Mouse (Mus musculus) right cerebral cortex, postnatal 14 days (tissue): ENCODE measurements around the gene Ccz1.

Experiments used
- DNase-seq: peaks from one replicate; pipeline ENCODE4 v3.0.0; 2022

The Ccz1 gene

GRCm38 (mm10) chr5:143993260-143993659 is 21.4 kb downstream of the Ccz1 start:
- no peak for DNase-seq

DNA sequence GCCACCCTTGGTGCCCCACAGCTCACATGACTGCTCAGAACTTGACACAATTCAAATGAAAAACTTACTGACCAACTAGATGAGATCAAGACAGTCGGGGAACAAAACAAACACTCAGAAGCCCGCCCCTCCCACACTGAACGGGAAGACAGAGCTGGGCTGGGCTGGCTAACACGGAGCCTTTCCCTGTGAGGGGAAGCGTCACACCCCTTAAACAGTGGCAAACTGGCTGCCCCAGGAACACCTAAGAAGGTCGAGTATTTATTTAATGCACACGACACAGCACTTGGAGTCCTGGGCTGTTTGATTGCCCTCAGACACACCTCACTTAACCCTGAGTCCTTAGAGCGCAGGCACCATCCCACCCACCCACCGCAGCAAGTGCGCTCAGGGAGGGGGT is 22.0 kb downstream of the Ccz1 start:
- DNase-seq: no peak

- DNase-seq: no peak
Measured at GRCm38 (mm10) chr5:143990086-143990485, 24.6 kb downstream of the Ccz1 start.

DNA sequence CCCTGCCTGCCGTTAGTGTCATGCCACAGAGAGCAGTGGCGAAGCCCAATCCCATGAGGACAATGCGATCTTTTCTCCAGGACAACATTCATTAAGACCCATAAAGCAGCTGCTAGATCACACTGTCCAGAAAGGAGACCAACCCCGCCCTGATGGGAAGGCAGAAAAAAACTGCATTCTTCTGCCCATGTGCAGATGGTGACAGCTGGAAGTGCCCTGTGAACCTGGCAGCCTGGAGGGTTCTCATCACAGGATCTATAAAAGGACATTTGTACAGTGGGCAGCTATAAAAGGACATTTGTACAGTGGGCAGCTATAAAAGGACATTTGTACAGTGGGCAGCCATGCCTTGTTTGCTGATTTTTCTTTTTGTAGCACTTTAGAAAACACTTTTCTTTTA is 25.6 kb downstream of the Ccz1 start:
- no peak for DNase-seq

GRCm38 (mm10) chr5:143987596-143987995 is 27.1 kb downstream of the Ccz1 start:
- no peak for DNase-seq

DNA sequence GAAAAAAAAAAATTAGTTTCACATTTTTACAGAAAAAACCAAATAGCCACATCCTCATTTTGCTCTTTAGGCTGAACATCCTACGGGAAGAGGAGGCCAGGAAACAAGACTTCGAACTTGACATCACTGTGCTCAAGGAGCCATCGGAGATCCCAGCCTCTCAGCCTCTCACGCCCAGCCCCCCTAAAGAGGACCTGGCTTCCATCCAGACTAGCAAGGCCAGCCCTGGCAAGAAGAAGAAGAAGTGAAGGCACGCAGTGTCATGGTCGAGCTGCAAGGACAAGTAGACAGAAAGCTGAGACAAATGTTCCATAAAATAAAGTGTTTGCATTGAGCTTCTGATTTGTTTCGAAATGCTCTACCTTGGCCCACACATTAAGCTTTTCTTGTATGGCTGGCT is 29.3 kb downstream of the Ccz1 start:
- DNase-seq: no peak

DNA sequence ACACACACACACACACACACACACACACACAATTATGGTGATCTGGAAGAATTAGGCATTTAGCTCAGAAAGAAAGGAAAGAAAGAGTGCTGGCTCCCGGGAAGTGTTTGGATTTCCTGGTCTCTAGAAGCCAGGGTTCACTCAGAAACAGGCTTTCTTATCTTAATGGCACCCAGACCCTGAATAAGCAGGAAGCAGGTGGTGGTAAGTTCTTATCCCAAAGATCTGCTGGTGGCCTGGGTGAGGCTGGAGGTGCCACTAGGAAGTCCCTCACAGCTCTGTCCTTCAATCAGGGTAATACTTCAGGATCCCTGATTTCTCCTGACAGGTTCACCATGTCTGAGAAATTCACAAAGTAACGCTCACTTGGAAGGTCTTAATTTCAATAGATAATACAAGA is 32.3 kb downstream of the Ccz1 start:
- DNase-seq: no peak

DNA sequence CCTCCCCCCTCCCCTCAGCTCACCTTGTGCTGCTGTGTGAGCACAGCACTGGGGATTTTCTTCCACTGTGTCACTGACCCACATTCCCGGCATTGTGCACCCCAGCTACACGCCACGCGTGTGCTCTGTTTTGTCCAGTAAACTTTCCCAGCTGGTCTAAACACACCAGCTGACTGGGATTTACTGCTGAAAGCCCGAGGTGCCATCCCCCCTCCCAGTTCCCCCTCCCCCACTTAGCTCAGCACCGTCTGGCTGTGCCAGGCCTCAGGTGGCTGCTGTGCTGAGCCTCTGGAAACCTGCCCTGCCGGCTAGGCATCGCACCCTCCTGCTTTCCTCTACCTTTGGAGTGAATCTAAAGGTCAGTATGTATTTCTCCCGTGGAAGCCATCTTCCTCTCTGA is 33.8 kb downstream of the Ccz1 start:
- no peak for DNase-seq

GRCm38 (mm10) chr5:143976726-143977431 is 37.8 kb downstream of the Ccz1 start:
- DNase-seq: no peak

DNA sequence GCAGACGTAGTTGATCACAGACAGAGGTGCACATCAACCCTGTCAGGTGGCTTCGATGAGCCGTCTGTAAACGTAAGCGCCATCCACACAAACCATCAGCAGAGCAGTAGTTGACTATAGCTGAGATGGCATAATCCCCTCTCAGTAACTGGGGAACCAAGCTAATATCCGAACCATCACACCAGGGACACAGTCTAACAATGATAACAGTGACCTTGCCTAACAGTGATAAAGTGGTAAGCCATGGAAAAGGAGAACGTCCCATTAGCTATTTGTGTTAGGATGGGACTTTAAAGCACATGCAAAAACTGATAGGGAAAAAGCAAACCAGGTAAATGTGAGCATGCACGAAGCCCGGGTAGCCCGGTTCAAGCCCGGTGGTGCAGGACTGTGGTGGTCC is 38.4 kb downstream of the Ccz1 start:
- no peak for DNase-seq

DNA sequence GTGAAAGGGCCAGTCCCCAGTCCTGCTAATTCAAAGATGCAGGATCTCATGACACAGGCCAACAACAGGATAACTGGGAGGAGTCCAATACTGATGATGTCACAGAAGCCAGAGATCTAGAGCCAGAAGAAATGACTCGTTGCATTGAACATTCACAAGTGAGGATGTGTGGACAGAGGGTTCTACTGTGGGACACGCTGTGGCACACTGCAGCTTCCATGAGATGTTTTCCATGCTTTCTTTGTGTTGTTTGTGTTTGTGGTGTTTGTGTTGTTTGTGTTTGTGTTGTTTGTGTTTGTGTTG is 39.1 kb downstream of the Ccz1 start:
- DNase-seq: no peak

DNA sequence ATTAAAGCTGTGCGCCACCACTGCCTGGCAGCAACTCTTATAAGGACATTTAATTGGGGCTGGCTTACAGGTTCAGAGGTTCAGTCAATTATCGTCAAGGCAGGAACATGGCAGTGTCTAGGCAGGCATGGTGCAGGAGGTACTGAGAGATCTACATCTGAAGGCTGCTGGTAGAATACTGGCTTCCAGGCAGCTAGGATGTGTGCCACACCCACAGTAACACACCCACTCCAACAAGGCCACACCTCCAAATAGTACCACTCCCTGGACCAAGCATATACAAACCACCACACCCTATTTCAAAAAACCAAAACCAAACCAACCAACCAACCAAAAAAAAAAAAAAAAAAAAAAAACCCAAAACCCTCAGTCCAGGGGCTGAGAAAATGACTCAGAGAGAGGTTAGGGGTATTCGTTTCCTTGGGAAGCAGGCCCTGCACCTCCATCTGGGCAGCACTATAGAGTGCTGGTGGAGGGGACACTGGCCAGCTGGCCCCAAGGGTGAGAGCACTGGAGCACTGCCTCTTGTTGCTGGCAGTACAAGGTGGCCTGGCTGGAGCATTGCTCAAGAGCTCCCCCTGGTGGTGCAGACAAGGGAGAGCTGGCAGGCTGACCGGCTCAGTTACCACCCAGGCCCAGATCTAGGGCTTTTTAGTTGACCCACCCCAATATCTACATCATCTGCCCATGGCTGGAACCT is 39.6 kb downstream of the Ccz1 start:
- DNase-seq: peak; percentile 56

- no peak for DNase-seq
Measured at GRCm38 (mm10) chr5:143972628-143973027, 42.0 kb downstream of the Ccz1 start.

DNA sequence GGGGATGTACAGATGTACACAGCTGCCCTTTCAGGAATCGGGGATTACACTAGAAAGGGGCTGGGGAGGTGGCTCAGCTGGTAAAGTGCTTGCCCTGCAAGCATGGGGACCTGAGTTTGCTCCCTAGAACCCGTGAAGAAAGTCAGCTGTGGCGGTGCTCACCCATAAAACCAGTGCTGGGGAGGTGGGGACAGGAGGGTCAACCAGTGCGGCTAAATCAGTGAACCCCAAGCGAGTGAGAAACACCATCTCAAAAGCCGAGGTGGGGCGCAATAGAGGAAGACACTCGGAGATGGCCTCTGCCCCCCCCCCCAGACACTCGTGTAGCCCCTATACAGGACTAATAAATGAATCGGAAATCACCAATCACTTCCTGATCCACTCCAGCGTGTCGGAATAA is 48.0 kb downstream of the Ccz1 start:
- no peak for DNase-seq

DNA sequence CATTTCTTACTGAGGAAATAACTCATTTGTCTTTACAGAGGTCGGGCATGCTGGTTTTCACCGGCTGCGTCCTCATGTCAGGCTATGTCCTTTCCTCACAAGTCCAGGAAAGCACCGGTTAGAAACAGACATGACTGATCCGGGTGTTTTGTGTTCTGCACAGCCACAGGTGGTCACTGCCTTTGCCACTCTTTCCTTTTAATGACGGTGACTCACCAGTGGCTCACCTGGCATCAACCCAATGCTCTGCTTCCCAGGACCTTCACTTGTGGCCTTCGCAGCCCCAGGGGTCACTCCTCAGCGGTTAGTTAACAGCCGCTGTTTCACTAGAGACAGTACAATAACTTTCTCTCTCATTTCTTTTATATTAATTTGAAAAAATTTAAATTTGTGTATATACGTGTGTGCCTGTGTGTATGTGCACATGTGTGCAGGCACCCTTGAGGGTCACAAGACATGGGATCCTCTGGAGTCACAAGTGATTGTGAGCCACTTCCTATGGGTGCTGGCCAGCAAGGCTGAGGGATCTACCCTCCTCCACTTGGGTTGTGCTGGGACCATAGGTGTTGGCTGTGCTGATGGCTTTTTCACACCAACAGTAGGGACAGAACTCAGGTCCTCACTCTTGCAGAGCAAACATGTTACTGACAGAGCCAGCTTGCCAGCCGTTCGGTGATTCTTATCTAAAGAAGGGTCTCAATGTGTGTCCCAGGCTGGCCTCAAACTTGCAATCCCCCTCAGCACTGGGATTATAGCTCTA is 48.9 kb downstream of the Ccz1 start:
- DNase-seq: no peak

GRCm38 (mm10) chr5:143961176-143961575 is 53.5 kb downstream of the Ccz1 start:
- DNase-seq: no peak

DNA sequence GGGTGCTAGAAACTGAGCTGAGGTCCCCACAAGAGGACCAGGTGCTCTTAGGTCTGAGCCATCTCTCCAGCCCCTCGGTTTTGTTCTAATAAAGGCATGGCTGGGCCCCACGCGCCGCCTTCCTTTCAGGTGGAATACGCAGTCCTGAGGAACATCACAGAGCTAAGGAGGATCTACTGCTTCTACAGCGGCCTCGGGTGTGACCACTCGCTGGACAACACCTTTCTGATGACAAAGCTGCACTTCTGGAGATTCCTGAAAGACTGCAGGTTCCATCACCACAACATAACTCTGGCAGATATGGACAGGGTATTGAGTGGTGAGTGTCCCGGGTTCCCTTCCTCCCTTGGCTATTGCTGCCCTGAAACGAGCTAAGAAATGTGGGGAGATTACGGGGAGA is 55.1 kb downstream of the Ccz1 start:
- DNase-seq: no peak

DNA sequence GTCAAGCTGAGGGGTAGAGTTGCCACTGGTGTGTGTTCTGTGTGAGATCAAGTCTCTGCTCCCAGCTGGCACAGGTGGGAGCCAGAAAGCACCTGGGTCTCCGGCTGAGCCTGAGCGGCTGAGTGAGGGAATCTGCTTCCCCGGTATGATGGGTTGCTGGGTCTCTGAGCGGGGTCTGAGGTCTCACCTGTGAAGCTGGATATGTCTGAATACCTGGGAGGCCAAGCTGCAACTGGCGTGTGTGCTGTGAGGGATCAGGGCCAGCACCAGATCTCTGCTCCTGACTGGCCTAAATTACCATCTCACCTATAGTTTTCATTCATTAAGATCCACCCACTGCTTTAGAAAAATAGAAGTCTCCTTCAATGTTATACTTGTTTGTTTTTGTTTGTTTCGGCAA is 57.6 kb downstream of the Ccz1 start:
- no peak for DNase-seq

GRCm38 (mm10) chr5:143950016-143950415 is 64.7 kb downstream of the Ccz1 start:
- no peak for DNase-seq

DNA sequence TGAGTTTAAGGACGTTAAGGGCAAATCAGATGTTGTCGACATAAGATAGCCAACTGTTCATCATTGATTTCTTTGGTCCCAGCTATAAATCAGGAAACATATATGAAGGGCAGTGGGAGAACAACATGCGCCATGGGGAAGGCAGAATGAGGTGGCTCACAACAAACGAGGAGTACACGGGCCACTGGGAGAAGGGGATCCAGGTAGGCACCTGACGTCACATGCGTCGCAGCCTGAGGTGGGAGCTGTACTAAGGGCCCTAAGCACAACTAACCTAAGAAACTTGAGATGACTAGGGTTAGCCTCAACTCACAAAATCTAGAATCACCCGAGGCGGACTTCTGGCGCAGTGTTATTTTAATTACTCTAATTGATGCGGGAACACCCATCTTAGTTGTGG is 66.3 kb downstream of the Ccz1 start:
- no peak for DNase-seq

DNA sequence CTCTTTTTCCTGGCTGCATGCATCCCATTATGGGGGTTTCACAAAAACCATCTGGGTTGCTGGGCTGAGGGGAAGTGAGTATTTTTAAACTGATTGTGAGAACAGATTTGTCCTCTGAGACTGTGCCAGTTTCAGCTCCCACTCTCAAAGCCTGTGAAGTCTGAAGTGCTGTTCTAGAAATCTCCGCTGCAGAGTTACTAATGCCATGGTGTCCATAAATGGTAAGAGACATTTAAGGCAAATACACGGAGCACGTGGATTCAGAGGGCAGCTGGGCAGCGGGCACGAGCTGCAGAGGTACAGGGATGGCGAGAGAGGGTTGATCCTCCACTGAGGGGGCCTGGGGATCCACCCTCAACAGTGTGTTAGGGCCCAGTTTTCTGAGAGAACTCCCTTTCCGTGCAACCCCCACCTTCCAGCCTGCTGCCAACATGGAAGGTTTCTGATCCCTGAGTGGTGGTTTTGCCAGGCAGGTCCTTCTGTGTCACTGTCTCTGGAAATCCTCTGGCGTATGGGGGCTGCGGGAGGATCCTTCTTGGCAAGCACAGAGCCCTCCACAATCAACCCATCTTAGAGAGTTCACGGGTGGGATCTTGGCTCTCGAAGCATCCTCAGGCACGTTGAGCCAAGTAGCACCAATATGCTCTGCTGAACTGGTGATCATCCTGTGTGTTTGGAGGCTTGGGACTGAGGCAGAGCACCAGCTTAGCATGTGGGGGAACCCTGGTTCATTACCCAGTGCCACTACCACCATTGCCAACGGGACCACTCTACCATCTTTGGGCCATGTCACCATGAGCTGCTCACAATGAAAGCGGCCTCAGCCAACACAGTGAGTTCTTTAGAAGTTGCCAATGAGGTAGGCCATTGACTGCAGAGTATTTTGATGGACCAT is 71.2 kb downstream of the Ccz1 start:
- peak; percentile 53 for DNase-seq

GRCm38 (mm10) chr5:143941588-143941987 is 73.1 kb downstream of the Ccz1 start:
- DNase-seq: no peak
